Mouse (Mus musculus) gastrocnemius, adult 2 months (tissue): Measurements from ENCODE around the gene Zcchc14. TPM values are rescaled to one million over a fixed set of nuclear protein-coding genes. Genes with fewer than 3 reads are reported as not detected.
A peak's percentile ranks its signal among the peaks of the same experiment; 100 is the strongest.

Source experiments
- DNase-seq: peaks from one replicate; pipeline ENCODE4 v3.0.0; 2022
- H3K27ac ChIP-seq: fragments of 200-600 bp; 2 replicates; pipeline ENCODE4 v1.8.1; 2022; ENCODE audit warnings: mild to moderate bottlenecking
- H3K4me3 ChIP-seq: fragments of 200-600 bp; 2 replicates; pipeline ENCODE4 v1.8.1; 2022; ENCODE audit warnings: mild to moderate bottlenecking, moderate library complexity
- CTCF ChIP-seq: fragments of 200-600 bp; IDR thresholded peaks from 2 replicates; pipeline ENCODE4 v1.8.1; 2022; ENCODE audit warnings: antibody characterized with exemption, mild to moderate bottlenecking, moderate library complexity
- intact Hi-C: fragments of 180-260 bp; cut with DNase I; formaldehyde crosslinking; loops from one replicate; pipeline ENCODE4 v1.15.1; 2025
- total RNA-seq, 2 experiments: library from RNA; stranded (reverse); gene quantifications; 2 replicates each; pipeline ENCODE4 v1.2.3; 2021

The Zcchc14 gene
- total RNA-seq, 2 experiments from 2014 or later, result 18.8 to 22.3 TPM

DNA sequence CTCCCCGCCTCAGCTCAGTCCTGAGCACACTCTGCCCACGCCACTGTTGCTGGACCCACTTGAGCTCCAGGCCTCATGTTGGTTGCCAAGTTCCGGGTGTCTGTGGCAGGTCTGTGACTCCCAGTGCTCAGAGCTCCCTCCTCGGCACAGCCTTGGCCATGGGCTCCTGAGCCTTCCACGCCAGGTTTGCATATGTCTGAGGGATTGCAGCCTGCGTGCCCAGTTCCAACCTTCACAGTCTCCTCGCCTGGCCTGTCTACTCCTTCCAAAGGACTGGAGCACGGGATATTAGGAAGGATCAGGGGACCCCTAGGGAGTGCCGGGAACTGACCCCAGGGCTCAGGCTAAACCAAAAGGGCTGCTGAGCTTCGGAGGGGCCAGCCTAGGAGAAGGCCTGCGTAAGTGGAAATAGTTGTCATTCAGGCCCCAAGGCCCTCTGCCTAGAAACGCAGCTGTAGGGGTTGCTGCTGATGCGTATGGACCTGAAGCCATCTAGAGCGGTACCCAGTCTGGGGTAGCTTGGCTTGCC lies 2.3 kb upstream of the Zcchc14 start:
- no peak for TF ChIP-seq CTCF
- intact Hi-C loops, result loop anchor here (5.0 kb wide), 1 partner anchor 53 kb away; no protein-coding TSS in a partner anchor

DNA sequence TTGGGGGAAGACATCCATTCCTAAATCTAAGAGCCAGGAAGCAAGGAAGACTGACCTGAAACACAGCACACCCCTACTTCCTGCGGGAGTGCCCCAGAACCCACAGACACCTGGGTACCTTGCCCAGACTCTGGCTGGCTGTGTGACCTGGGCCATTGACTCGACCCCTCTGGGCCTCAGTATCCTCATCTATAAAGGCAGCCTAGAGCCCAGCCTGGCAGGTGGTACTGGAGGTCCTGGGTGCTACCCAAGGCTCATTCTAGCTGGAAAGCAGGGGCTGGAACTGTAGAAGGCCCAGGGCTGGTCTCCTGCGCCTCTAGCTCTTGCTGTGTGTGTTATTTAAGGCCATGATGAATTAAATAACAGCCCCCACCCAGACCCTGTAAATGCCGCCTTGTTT lies 1.4 kb upstream of the Zcchc14 start:
- Histone ChIP-seq H3K4me3 (peak overlapping the region; percentile 90), H3K27ac (peak overlapping the region; percentile 98)
- no peak for TF ChIP-seq CTCF
- no peak for DNase-seq
- intact Hi-C loops, result loop anchor here (5.0 kb wide), 1 partner anchor 52 kb away; no protein-coding TSS in a partner anchor

More for the DNA sequence above, 2.3 kb upstream of the Zcchc14 start:
- Histone ChIP-seq H3K4me3 (no peak overlapping the region), H3K27ac (no peak overlapping the region)
- no peak for DNase-seq

DNA sequence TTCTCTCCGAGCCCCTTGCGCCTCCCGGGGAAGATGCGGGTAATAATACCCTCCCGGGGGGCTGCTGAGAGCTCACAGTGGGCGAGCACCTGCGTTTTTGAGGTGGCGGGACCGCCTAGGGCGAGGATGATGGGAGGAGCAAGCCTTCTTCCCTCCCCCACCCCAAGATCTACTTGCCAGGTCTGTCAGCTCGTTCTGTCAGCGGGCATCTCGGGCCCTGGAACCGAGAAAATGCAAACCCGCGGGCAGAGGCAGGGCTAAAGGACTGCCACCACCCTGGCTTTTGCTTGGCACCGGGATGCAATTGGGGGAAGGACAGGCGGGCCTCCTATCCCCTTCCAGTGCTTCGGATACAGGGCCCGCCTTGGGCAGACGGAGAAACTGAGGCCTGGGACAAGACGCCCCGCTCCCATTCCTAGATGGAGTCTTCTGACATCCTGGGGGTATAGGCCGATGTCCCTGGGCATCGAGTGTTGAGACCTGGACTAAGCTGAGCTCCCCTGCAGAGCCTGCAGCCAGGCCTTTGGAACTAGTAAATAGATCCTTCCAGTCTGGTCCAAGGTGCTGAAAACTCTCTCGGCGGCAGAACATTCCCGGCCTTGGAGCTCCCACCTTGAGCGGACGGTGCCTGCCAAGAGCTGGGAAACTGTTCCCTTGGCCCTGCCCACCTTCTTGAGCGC lies 779 bp upstream of the Zcchc14 start:
- Histone ChIP-seq H3K27ac (peak overlapping the region; percentile 98), H3K4me3 (peak overlapping the region; percentile 90)
- no peak for TF ChIP-seq CTCF
- peak; percentile 66 for DNase-seq
- intact Hi-C loops, result loop anchor here (5.0 kb wide), 1 partner anchor 51 kb away; no protein-coding TSS in a partner anchor

DNA sequence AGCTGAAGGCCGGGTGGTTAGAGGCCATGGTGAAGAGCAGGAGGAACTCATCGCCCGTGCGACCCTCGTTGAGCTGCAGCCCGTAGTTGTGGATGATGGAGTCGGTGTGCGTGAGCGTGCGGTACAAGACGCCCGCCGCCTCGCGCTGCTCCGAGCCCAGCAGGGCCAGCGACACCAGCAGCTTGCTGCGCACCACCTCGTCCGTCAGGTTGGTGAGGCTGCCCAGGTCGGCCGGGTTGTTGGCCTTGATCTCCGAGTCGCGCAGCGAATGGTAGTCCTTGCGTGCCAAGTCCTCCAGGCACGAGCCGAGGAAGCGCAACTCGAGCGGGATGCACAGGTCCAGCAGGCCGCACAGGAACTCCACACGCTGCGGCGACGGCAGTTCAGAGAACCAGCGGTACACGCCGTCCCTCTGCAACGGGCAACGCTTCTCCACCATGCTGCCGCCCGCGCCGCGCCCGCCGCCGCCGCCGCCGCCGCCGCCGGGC lies 783 bp downstream of the Zcchc14 start:
- no peak for TF ChIP-seq CTCF
- H3K27ac ChIP-seq, result peak overlapping the region; percentile 86
- H3K4me3 ChIP-seq, result peak overlapping the region; percentile 90
- peak; percentile 76 for DNase-seq
- intact Hi-C loops, result loop anchor here (5.0 kb wide), 1 partner anchor 50 kb away; no protein-coding TSS in a partner anchor

DNA sequence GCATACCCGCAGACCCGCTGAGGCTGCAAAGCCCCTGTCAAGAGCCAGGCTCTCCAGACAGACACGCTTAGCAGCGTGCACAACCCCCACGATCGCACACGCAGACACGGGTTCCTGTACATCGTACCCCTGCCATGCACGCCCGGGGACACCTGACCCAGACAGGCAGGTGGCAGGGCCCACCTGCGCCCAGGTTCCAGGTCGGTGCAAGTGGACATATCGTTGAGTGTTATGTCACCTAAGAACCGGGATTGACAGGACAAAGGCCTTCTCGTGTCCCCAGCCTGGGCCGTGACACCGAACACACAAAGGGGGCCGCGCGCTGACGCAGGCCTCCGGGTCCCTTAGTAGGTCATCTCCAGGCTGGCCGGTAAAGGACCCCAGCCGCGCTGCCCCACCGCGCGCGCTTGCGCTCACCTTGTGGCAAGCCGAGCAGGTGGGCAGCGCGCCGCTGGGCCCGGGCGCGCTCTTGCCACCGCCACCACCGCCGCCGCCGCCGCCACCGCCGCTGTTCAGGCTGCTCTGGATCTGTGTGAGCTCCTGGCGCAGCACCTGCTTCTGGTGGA lies 1.3 kb downstream of the Zcchc14 start:
- Histone ChIP-seq H3K4me3 (peak overlapping the region; percentile 90), H3K27ac (peak overlapping the region; percentile 86)
- TF ChIP-seq CTCF, result no peak
- intact Hi-C loops, result loop anchor here (5.0 kb wide), 1 partner anchor 49 kb away; no protein-coding TSS in a partner anchor
- DNase-seq, result peak; percentile 56

DNA sequence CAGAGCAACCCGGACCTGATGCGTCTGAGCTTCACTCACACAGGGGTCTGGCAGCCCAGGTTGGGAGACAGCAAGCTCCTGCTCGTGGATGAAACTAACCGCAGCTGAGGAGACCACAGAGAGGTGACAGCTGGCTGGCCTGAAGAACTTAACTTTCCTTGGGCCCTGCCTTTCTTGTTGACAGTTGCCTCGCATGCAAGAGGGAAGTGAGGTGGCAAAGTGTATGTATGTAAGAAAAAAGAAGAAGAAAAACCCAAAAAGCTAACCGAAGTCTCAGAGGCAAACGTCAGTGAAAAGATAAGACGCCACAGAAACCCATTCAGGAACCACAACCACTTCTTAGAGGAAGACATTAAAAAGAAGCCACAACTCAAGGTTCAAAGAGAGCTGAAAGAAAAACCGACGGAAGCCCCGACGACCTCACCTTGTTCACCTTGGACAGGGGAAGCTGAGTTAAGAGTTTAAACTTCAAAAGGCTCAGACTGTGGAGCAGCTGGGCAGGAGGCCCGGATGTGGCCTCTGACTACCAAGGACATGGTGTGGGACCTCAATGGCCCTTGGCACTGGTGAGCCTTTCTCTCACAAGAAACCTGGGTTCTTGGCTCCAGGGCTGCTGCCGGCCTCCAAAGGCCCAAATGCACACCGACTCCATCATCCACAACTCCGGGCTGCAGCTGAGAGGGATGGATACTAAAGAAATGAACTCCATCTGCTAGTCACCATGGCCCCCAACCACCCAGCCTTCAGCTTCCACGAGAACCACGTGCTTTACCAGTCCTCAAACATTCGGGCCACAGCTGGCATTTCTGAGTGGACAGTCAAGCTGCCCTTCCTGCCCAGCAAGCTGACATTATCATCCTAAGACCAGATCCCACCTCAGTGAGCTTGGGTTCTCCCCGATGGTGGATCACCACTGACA lies 2.1 kb downstream of the Zcchc14 start:
- Histone ChIP-seq H3K4me3 (peak overlapping the region; percentile 90), H3K27ac (peak overlapping the region; percentile 86; the same call in 1 of the 2 replicates)
- TF ChIP-seq CTCF, result no peak
- no peak for DNase-seq
- intact Hi-C loops, result loop anchor here (5.0 kb wide), 1 partner anchor 48 kb away; no protein-coding TSS in a partner anchor

DNA sequence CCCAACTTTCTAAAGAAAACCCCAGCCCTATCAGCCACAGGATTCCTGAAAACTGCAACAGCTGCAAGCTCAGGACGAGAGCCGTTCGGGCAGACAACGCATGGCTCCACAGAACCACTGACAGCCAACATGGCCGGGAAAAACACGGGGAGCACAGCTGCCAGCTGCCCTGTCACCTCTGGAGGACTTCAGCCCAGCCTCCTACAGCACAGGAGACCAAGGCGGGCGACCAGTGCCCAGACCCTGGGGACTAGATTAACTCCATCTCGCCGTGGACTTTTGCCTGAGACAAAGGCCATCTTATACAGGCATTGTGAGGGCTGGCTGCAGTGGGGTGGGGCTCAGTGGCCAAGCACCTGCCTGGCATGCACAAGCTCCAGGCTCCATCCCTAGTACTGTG lies 2.8 kb downstream of the Zcchc14 start:
- intact Hi-C loops, result loop anchor here (5.0 kb wide), 1 partner anchor 48 kb away; no protein-coding TSS in a partner anchor
- H3K4me3 ChIP-seq, result peak overlapping the region; percentile 90
- no peak for TF ChIP-seq CTCF
- H3K27ac ChIP-seq, result peak overlapping the region; percentile 86; the same call in 1 of the 2 replicates
- no peak for DNase-seq

DNA sequence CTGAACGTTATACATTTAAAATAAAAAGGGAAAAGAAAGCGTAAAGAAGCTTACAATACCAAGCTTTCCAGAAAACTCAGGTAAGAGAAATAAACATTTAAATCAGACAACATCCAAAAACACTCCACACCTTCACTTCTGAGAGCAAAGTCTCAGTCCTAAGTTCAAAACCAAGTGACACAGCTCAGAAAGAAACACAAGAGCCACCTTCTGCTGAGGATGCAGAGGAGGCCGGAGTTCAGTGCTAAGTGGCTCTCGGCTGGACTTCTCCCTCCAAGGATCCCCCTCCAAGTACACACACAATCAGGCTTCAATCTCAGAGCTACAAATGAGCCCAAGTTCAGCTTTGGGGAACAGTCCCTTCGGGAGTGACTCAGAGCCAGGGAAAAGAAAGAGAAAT lies 3.3 kb downstream of the Zcchc14 start:
- intact Hi-C loops, result no loop called here

DNA sequence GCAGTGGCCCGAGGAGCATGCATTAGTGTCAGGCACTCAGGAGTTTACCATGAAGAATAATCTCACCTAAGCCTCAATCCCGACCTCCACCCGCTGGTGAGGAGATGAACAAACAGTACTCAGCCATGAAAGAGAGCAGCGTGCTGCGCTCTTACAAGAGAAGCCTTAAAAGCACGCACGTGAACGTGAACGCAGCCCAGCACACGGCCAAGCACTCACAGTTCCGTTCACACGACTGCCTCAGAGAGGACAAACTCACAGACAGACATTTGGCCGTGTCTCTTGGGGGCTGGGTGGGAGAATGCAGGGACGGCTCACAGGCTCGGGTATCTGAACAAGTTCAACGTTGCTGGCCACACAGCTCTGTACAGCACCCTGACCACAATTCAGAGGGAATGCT lies 4.2 kb downstream of the Zcchc14 start:
- Histone ChIP-seq H3K27ac (peak overlapping the region; percentile 24), H3K4me3 (peak overlapping the region; percentile 28)
- TF ChIP-seq CTCF, result no peak
- DNase-seq, result no peak
- intact Hi-C loops, result no loop called here

More for the DNA sequence above, 3.3 kb downstream of the Zcchc14 start:
- peak overlapping the region; percentile 90 for H3K4me3 ChIP-seq
- DNase-seq, result no peak
- TF ChIP-seq CTCF, result no peak
- peak overlapping the region; percentile 86; the same call in 1 of the 2 replicates for H3K27ac ChIP-seq

DNA sequence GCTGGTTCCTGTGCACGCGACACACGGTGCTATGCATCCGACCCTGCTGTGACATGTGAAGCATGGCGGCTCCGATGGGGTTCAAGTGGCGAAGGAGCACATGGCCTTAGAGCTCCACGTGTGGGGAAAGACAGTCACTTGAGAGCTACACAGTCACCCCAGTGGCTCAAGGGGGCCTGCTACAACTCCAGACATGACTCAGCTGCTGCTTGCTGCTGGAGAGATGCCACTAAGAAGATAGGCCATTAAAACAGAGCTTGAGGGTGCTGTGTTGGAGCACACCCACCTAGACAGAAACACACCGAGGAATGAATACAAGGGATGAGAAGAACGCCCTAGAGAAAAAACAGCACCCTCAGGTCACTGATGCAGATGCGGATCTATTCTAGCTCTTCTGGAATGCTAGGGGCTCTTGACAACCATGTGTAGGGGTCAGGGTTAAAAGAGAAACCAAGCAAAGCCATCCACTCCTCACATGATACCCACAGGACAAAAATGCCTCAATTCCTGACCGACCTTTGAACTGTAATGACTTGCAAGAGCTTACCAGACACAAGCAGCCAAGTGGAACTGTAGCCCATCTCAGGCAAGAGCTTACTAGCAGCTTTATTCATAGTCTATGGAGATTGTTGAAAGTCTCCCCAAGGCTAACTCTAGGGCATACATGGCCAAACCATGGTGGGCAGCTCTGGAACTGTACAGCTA lies 5.0 kb downstream of the Zcchc14 start:
- intact Hi-C loops, result no loop called here
- DNase-seq, result no peak
- no peak for TF ChIP-seq CTCF
- Histone ChIP-seq H3K4me3 (no peak overlapping the region), H3K27ac (peak overlapping the region; percentile 9; the same call in 1 of the 2 replicates)

DNA sequence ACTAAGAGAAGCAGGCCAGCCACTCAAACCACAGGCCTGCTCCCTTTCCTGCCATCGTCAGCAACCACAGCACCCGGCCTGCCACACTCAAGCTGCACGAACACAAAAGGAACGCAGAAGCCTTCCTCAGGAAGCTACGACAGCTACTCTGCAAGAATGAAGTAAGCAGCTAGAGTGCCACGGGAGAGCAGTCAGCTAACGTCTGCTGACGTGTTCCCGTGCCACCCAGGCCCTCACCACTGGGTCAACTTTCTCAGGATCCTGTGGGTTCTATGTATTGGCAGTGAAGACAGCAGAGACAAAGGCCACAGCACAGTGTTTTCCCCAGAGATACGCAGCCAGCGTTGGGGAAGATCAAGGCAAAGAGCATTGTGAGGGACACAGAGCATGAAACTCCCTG lies 9.3 kb downstream of the Zcchc14 start:
- intact Hi-C loops, result no loop called here
- Histone ChIP-seq H3K4me3 (no peak overlapping the region), H3K27ac (peak overlapping the region; percentile 68)
- no peak for TF ChIP-seq CTCF
- no peak for DNase-seq
